Mouse (Mus musculus): ENCODE measurements around the gene Srsf4. TPM values are rescaled to one million over a fixed set of nuclear protein-coding genes. Genes with fewer than 3 reads are reported as not detected.

The Srsf4 gene
- total RNA-seq (2015) (39.0 and 39.7 TPM in 2 replicates), total RNA-seq (2017) (44.5 and 61.2 TPM in 2 replicates)

DNA sequence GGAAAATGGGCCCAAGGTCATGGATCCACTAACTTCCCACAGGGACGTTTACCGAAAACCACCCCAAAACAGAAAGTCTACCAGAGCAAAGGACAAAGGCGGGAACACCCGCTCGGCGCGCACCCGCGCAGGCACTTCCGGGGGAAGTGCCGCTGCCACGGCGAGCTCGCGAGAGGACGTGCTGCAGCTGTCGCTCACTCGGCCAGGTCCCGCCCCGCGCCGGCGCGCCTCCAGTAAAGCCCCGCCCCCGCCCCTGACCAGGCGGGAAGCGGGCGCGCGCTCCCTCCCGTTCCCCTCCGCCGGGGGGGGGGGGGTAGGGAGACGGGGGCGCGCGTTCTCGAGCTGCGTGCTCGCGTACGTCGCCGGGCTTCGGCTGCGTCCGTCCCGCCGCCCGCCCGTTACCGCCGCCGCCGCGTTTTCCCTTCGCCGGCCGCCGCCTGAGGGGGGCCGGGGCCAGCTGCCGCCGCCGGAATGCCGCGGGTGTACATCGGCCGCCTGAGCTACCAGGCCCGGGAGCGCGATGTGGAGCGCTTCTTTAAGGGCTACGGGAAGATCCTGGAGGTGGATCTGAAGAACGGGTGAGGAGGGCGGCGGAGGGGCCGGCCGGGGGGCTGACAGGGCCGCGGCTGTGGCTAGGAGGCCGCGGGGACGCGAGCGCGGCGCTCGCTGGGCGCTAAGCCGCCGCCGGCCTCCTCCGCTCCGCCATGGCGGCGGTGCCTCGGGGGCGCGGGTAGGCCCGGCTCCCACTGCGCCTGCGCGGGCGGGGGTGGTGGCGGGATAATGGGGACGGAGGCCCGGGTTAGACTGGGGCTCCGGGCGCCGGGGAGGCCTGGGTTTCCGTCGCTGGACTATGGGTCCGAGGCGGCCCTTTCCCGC, at the start of gene Srsf4:
Gene Srsf4 (plus strand): TSS at position 325 of the 876 bp plus-strand sequence.
- ATAC-seq (ENCODE audit: poor library complexity, severe bottlenecking), result peak; percentile 97

DNA sequence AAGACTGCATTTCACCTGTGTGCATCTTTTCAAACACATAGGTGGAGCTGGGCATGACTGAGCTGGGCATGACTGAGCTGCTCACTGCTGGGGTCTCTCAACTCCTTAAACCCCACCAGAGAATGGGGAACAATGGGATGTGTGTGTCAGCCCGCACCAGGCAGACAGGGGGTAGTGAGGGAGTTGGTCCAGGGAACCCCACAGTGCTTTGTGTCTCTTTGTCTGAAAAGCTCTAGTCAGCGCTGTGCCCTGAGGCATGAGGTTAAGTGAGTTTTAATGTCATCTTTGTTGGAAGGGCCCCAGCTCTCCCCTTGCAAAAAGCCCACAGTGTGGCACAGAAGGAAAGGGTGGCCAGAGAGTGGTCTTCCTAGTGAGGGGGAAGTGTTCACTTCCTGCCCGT, 48.5 kb upstream of the Srsf4 start:
- ATAC-seq (ENCODE audit: poor library complexity, severe bottlenecking), result no peak

DNA sequence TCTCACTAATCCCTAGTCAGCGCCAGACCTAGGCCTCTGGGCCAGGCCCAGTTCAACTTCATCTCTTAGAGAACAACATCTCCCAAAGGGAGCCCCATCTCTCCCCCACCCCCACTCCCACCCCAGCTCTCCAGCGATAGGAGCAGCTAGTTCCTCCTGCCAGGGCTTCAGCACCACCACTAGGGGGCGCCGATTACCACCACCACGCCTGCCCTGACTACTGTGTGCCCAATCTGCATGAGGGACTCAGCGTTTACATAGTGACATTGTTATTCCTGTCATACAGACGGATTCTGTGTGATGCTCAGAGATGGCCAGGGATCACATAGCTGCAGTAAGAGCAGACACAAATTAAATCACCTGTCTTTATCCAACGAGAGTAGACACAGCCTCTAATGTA, 47.6 kb upstream of the Srsf4 start:
- ATAC-seq (ENCODE audit: poor library complexity, severe bottlenecking), result peak; percentile 89

- ATAC-seq (ENCODE audit: poor library complexity, severe bottlenecking), result no peak
Observed at GRCm38 (mm10) chr4:131826905-131827304, 46.5 kb upstream of the Srsf4 start.

GRCm38 (mm10) chr4:131829123-131829522, 44.3 kb upstream of the Srsf4 start:
- ATAC-seq (ENCODE audit: poor library complexity, severe bottlenecking), result no peak

- no peak for ATAC-seq (ENCODE audit: poor library complexity, severe bottlenecking)
Observed at GRCm38 (mm10) chr4:131831546-131832045, 41.8 kb upstream of the Srsf4 start.

GRCm38 (mm10) chr4:131832759-131833407, 40.5 kb upstream of the Srsf4 start:
- no peak for ATAC-seq (ENCODE audit: poor library complexity, severe bottlenecking)

DNA sequence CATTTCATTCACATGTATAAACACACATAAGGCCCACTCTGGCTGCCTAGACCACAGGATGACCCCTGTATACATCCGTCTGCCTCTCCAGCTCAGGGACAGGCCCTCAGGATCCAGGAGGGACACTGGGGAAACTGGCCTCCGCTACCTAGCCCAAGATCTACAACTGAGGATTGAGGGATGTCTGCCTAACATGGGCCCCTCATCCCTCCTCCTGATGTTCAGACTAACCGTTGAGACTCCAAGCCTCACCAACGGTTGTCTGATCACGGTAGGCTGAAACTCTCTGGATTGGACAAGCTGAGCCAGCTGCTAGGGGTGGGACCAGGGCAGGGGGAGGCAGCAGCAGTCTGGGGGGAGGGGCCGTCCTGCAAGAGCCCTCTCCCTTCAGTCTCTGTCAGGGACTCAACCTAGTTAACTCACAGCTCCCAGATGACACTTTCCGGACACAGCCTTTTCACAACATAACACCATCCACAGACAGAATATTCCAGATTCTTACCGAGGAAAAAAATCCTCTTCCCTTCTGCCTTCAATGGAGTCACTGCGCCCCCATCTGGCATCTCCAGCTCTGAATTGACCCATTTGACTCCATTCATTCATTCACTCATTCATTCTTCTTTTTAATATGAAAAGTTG, 39.3 kb upstream of the Srsf4 start:
- no peak for ATAC-seq (ENCODE audit: poor library complexity, severe bottlenecking)

GRCm38 (mm10) chr4:131836351-131836881, 37.0 kb upstream of the Srsf4 start:
- ATAC-seq (ENCODE audit: poor library complexity, severe bottlenecking), result no peak

- ATAC-seq (ENCODE audit: poor library complexity, severe bottlenecking), result peak; percentile 37
Observed at GRCm38 (mm10) chr4:131836891-131837491, 36.4 kb upstream of the Srsf4 start.

DNA sequence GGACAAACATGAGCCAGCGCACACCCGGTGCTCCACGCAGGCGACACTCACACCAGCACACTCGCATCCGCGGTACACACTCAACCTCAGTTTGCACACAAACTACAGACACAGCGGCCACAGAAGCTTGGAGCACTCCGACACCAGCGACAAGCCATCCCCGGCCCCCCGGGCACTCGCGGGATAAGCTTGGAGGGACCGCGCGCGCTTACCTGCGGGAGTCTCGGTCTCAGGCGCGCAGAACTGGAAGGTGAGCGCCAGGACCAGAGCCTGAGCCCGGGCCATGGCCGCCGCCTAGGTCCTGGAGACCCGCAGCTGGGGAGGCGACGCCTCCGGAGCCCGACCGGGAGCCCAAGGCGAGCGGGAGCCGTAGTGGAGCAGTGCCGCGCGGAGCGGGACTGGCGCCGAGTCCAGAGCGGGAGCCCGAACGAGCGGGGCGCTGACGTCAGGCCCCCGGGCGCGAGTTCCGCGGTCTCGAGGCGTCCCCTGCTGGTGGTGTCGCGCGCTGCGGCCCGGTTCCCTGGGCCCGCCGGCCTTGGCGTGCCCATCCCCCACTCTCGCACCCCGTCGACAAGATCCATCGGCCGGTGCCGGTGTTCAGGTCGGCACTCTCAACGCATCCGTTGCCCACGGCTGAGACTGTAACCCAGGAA, 35.4 kb upstream of the Srsf4 start, which contains the start of gene Ptpru:
Gene Ptpru (minus strand): TSS at position 417 of the 653 bp plus-strand sequence.
- ATAC-seq (ENCODE audit: poor library complexity, severe bottlenecking), result peak; percentile 90

- peak; percentile 98 for ATAC-seq (ENCODE audit: poor library complexity, severe bottlenecking)
Observed at GRCm38 (mm10) chr4:131843290-131843743, 30.1 kb upstream of the Srsf4 start, which contains the start of gene Mecr. Gene Mecr (plus strand): TSS chr4:131843470.

DNA sequence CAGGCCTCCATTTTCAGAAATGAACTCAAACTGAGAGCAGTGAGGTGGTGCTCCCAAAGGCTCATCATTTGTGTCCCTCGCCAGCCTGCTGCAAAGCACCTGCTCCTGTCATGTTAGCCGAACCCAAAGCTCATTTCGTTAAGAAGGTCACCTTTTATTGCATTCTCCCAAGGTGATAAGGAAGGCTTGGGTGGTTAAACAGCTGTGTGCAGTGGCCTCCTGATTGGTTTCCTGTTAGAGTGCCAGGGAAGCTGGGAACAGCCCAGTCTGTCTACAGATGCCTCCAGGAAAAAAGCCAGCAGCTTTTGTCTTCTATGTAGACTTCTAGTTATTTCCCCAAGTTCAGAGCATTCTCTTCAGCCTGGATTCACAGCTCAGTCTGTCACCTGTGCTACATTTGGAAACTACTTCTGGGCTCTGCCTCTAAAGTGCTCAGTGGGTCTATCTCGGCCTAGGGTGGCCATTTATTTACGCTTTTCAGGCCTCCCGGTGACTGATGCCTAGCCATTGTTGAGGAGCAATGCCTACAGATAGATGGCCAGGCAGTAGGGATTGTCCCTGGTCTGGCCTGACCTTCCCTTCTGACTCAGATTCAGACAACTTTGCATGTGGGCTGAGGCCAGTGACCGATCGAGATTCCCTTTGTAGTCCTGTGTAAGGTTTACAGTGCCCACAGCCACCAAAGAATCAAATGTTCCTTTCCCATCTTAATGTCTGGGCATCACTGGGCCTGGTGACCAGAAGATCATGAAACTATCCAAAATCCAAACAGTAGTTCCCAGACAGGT, 27.2 kb upstream of the Srsf4 start:
- ATAC-seq (ENCODE audit: poor library complexity, severe bottlenecking), result no peak

GRCm38 (mm10) chr4:131848082-131848481, 25.3 kb upstream of the Srsf4 start:
- no peak for ATAC-seq (ENCODE audit: poor library complexity, severe bottlenecking)

DNA sequence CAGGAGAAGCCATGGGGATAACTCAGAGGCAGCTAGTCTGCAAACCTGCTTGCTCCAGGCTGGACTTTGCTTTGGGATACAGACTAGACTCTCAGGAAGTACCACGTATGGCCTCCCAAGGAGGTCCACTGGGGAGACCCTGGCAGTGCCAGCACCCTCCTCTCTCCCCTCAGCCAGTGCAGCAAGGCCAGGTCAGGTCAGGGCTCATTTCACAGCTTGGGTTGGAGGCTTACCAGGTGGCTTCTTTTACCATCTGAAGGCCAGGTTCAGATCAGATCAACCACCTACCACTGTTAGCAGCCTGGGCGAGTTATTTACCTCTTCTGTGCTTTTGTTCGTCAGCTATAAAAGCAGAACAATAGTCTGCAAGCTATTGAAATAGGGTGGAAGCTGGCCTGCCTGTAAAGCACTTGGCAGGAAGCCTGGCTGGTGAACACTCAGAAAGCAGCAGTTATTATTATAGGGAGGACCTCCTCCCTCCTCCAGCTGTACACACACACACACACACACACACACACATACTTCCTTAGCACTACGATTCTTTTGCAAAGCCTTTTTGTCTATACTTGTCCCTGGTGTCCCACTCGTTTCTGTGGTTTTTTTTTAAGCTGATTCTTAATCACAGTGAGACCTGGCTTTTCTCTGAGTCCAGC, 23.3 kb upstream of the Srsf4 start:
- ATAC-seq (ENCODE audit: poor library complexity, severe bottlenecking), result no peak

DNA sequence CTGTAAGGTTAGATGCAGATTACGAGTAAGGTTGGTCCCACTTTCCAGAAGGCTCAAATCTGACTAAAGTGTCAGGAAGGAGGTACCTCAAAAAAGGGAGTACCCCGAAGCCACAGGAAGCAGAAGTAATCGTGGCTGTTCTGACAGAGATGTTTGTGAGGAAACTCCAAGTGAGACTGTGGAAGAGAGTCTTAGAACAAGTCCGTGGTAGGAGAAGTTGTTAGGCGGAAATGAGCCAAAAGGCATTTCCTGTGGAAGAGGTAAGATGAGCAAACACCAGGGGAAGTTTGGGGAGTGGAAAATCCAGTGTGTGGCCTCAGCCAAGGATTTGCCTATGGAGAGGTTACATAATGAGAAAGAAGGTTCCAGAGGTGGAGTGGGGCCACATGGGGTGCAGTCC, 18.5 kb upstream of the Srsf4 start:
- peak; percentile 83 for ATAC-seq (ENCODE audit: poor library complexity, severe bottlenecking)

DNA sequence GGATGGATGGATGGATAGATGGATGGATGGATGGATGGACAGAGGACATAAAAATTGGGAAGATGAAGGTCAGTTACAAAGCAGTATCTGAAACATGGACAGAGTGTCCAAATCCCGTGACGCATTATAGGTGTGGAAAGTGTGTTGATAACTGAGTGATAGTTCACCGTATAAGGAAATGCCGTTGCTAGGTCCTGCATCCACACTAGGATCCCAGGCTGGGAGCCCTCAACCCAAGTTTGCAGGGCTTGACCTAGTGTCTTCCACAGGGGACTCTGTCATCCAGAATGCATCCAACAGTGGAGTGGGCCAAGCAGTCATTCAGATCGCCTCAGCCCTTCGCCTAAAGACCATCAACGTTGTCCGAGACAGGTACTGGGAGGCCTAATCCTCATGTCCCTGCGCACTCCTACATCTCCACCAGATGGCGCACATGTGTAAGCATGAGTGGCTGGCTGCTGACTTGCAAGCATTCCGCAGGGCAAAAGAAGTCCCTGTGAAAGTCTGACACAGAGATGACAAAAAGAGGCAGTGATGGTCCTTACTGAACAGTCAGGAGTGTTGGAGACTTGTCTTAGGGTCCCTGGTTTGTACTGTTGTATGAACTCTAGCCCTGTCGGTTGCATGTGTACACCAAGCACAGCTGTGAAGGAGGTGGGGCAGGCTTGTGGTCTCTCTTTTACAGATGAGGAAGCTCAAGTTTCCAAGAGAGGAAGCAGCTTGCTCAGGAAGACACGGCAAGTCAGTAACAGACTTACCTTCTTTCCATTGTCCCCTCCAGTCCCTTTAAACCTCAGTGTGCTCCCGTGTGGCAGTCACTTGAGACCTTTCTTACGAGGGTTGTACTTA, 12.7 kb upstream of the Srsf4 start:
- ATAC-seq (ENCODE audit: poor library complexity, severe bottlenecking), result peak; percentile 86

GRCm38 (mm10) chr4:131861341-131861739, 12.1 kb upstream of the Srsf4 start:
- peak; percentile 73 for ATAC-seq (ENCODE audit: poor library complexity, severe bottlenecking)
